Mouse (Mus musculus): ENCODE results near the gene Usp7. TPM values are rescaled to one million over a fixed set of nuclear protein-coding genes. Genes with fewer than 3 reads are reported as not detected.

Gene Usp7
- polyA plus RNA-seq, 1 experiment from 2014 or later = 16.5 TPM

DNA sequence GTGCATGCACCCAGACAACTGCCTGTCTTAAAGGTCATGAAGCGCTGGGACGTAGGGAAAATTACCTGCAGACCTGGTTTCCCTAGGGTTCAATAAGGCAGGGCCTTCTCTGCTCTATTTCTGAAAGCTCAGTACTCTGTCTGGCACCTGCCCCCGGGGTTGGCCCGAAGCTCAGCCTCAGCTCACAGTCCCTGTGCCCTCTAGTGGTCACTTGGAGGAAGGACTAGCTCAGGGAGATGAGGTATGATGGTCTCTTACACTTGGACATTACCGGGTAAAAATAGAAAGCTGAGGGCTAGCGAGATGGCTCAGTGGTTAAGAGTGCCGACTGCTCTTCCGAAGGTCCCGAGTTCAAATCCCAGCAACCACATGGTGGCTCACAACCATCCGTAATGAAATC, 23.0 kb downstream of the Usp7 start:
- no peak overlapping the region for H3K27ac ChIP-seq (ENCODE audit: low read length)
- H3K9me3 ChIP-seq (ENCODE audit: low read length) = no peaks in the 10 kb centered on the region
- no peak overlapping the region for H3K9ac ChIP-seq (replicated peaks; ENCODE audit: low read depth)
- H3K36me3 ChIP-seq (ENCODE audit: insufficient read depth, low read length) = no peaks in the 10 kb centered on the region
- no peak overlapping the region for H3K4me2 ChIP-seq (replicated peaks; ENCODE audit: low read depth, low read length)
- H3K27me3 ChIP-seq (replicated peaks; ENCODE audit: insufficient read depth, low read length) = no peaks in the 10 kb centered on the region
- ATAC-seq = peak; percentile 90
- H3K4me1 ChIP-seq (ENCODE audit: insufficient read depth, low read depth, low read length) = no peaks in the 10 kb centered on the region
- peak; percentile 84 for DNase-seq (ENCODE audit: low spot score)
- H3K4me3 ChIP-seq (ENCODE audit: low read depth, low read length) = no peak overlapping the region
- WGBS = 15% methylated on average over 10 of the region's 10 CpGs
- TF ChIP-seq CTCF (IDR thresholded peaks at IDR 0.05) = peak; percentile 91
- TF ChIP-seq EP300 (IDR thresholded peaks at IDR 0.05) = no peak

- Histone ChIP-seq H3K9ac (replicated peaks; ENCODE audit: low read depth) (no peak overlapping the region), H3K27me3 (replicated peaks; ENCODE audit: insufficient read depth, low read length) (no peaks in the 10 kb centered on the region), H3K9me3 (ENCODE audit: low read length) (no peaks in the 10 kb centered on the region), H3K4me2 (replicated peaks; ENCODE audit: low read depth, low read length) (no peak overlapping the region), H3K4me3 (ENCODE audit: low read depth, low read length) (no peak overlapping the region), H3K4me1 (ENCODE audit: insufficient read depth, low read depth, low read length) (no peaks in the 10 kb centered on the region), H3K36me3 (ENCODE audit: insufficient read depth, low read length) (no peaks in the 10 kb centered on the region), H3K27ac (ENCODE audit: low read length) (no peak overlapping the region)
- WGBS = 46% methylated on average over 4 of the region's 4 CpGs
- ATAC-seq = peak; percentile 23; the same call in 1 of the 2 replicates
- DNase-seq (ENCODE audit: low spot score) = peak; percentile 14
- TF ChIP-seq EP300 (IDR thresholded peaks at IDR 0.05) (no peak), CTCF (IDR thresholded peaks at IDR 0.05) (no peak)
Measured at GRCm38 (mm10) chr16:8768588-8768987, 23.5 kb downstream of the Usp7 start.

DNA sequence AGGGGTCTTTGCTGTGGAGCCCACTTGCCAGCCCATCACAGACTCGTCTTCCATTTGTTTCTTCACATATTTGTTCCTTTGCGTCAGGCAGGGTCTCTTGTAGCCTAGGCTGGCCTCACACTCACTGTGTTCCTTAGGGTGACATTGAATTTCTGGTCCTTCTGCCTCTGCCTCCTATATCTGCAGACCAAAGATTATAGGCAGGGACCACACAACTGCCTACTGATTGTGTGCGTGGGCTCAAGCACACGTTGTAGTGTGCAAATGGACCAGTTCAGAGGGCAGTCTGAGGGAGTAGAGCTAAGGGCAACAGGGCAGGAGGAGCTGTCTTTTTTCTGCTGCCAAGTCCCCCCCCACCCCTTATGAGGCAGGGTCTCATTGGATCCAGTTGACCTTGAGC, 24.0 kb downstream of the Usp7 start:
- WGBS = 75% methylated on average over 4 of the region's 4 CpGs
- no peak for ATAC-seq
- TF ChIP-seq CTCF (IDR thresholded peaks at IDR 0.05) (no peak), EP300 (IDR thresholded peaks at IDR 0.05) (no peak)

GRCm38 (mm10) chr16:8767133-8768052, 24.7 kb downstream of the Usp7 start:
- 74% methylated on average over 11 of the region's 11 CpGs for WGBS
- Histone ChIP-seq H3K9me3 (ENCODE audit: low read length) (no peaks in the 10 kb centered on the region), H3K9ac (replicated peaks; ENCODE audit: low read depth) (no peak overlapping the region), H3K27ac (ENCODE audit: low read length) (no peak overlapping the region), H3K36me3 (ENCODE audit: insufficient read depth, low read length) (no peaks in the 10 kb centered on the region), H3K4me2 (replicated peaks; ENCODE audit: low read depth, low read length) (no peak overlapping the region), H3K4me3 (ENCODE audit: low read depth, low read length) (no peak overlapping the region), H3K27me3 (replicated peaks; ENCODE audit: insufficient read depth, low read length) (no peaks in the 10 kb centered on the region), H3K4me1 (ENCODE audit: insufficient read depth, low read depth, low read length) (no peaks in the 10 kb centered on the region)
- TF ChIP-seq EP300 (IDR thresholded peaks at IDR 0.05) (no peak), CTCF (IDR thresholded peaks at IDR 0.05) (no peak)
- DNase-seq (ENCODE audit: low spot score) = no peak
- no peak for ATAC-seq

More for the DNA sequence above, 24.0 kb downstream of the Usp7 start:
- no peak overlapping the region for H3K9ac ChIP-seq (replicated peaks; ENCODE audit: low read depth)
- no peak overlapping the region for H3K4me3 ChIP-seq (ENCODE audit: low read depth, low read length)
- no peaks in the 10 kb centered on the region for H3K4me1 ChIP-seq (ENCODE audit: insufficient read depth, low read depth, low read length)
- H3K27ac ChIP-seq (ENCODE audit: low read length) = no peak overlapping the region
- no peaks in the 10 kb centered on the region for H3K9me3 ChIP-seq (ENCODE audit: low read length)
- no peak for DNase-seq (ENCODE audit: low spot score)
- no peak overlapping the region for H3K4me2 ChIP-seq (replicated peaks; ENCODE audit: low read depth, low read length)
- H3K27me3 ChIP-seq (replicated peaks; ENCODE audit: insufficient read depth, low read length) = no peaks in the 10 kb centered on the region
- no peaks in the 10 kb centered on the region for H3K36me3 ChIP-seq (ENCODE audit: insufficient read depth, low read length)

DNA sequence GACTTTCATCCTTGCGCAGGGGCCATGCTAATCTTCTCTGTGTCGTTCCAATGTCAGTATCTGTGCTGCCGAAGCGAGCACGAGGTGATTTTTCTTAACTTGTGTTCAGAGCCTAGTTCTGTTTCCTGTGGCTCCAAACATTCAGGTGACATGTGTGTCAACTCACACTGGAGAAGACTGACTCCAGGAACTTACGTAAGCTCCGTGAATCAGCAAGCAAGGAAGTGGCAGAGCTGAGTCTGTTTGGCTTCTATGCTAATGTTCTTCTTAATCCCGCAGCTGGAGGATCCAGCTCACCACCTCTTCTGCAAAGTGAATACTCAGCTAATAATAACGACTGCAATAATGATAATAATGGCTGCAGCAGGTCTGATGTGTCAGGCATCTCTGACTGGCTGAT, 25.9 kb downstream of the Usp7 start:
- H3K4me2 ChIP-seq (replicated peaks; ENCODE audit: low read depth, low read length) = no peak overlapping the region
- H3K36me3 ChIP-seq (ENCODE audit: insufficient read depth, low read length) = no peaks in the 10 kb centered on the region
- TF ChIP-seq EP300 (IDR thresholded peaks at IDR 0.05) (no peak), CTCF (IDR thresholded peaks at IDR 0.05) (no peak)
- H3K27me3 ChIP-seq (replicated peaks; ENCODE audit: insufficient read depth, low read length) = no peaks in the 10 kb centered on the region
- H3K9ac ChIP-seq (replicated peaks; ENCODE audit: low read depth) = no peak overlapping the region
- WGBS = 43% methylated on average over 9 of the region's 9 CpGs
- H3K9me3 ChIP-seq (ENCODE audit: low read length) = no peaks in the 10 kb centered on the region
- peak; percentile 23 for DNase-seq (ENCODE audit: low spot score)
- H3K4me3 ChIP-seq (ENCODE audit: low read depth, low read length) = no peak overlapping the region
- no peak overlapping the region for H3K27ac ChIP-seq (ENCODE audit: low read length)
- ATAC-seq = no peak
- no peaks in the 10 kb centered on the region for H3K4me1 ChIP-seq (ENCODE audit: insufficient read depth, low read depth, low read length)

DNA sequence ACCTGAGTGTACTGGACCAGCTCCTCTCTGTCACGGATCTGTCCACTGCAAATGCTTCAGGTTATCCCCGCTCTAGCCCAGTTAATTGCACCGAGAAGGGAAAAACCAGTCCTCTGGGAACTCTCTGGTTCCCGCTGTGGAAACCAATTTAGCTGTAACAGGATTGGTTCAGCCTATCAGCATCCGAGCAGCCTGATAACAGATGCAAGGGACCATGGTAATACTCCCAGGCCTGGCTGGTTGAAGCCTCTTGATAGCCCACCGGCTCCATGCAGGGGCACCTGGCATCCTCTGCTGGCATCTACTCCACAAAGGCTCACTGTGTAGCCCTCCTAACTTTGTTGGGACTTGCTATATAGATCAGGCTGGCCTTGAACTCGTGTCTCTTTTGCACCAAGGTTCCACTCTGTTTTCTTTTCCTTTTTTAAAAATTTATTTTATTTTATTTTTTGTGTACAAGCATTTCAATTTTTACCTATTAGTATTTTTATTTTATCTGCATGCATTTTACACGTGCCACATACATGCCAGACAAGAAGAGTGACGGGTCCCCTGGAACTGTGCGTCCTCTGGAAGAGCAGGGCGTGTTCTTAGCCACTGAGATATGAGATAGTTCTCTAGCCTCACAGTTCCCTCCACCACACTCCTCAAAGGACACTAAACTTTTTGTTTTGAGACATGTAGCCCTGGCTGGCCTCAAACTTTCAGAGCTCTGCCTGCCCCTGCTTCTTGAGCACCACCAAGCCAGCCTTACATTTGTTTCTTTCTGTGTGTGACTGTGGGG, 27.8 kb downstream of the Usp7 start:
- Histone ChIP-seq H3K4me1 (ENCODE audit: insufficient read depth, low read depth, low read length) (no peaks in the 10 kb centered on the region), H3K4me3 (ENCODE audit: low read depth, low read length) (no peak overlapping the region), H3K9ac (replicated peaks; ENCODE audit: low read depth) (no peak overlapping the region), H3K36me3 (ENCODE audit: insufficient read depth, low read length) (no peaks in the 10 kb centered on the region), H3K9me3 (ENCODE audit: low read length) (no peaks in the 10 kb centered on the region), H3K27ac (ENCODE audit: low read length) (no peak overlapping the region), H3K4me2 (replicated peaks; ENCODE audit: low read depth, low read length) (no peak overlapping the region), H3K27me3 (replicated peaks; ENCODE audit: insufficient read depth, low read length) (no peaks in the 10 kb centered on the region)
- TF ChIP-seq EP300 (IDR thresholded peaks at IDR 0.05) (no peak), CTCF (IDR thresholded peaks at IDR 0.05) (no peak)
- DNase-seq (ENCODE audit: low spot score) (no peak), ATAC-seq (no peak)
- 74% methylated on average over 11 of the region's 11 CpGs for WGBS
